Mouse (Mus musculus): ENCODE data around the gene Gpm6a. TPM values are rescaled to one million over a fixed set of nuclear protein-coding genes. Genes with fewer than 3 reads are reported as not detected.

The Gpm6a gene
- 0.57 and 1.4 TPM in 2 replicates for polyA plus RNA-seq (2012; rRNA removed)

GRCm38 (mm10) chr8:54954741-54955455 is at the start of gene Gpm6a:
TSS of gene Gpm6a (plus strand) at chr8:54954843.
- H3K4me3 ChIP-seq (ENCODE audit: control insufficient read depth, insufficient read depth, low read length), result no peak within 1 kb of the TSS
- no peak for DNase-seq
- no peaks in the 10 kb centered on the region for H3K4me1 ChIP-seq (replicated peaks; ENCODE audit: control insufficient read depth, insufficient read depth, low read length)
- TF ChIP-seq CTCF (IDR thresholded peaks at IDR 0.05; ENCODE audit: borderline replicate concordance, control insufficient read depth, extremely low read depth, insufficient read depth, low read length, poor library complexity) (no peak), POLR2A (IDR thresholded peaks at IDR 0.05; ENCODE audit: control insufficient read depth, extremely low read depth, insufficient read depth, low read length, poor library complexity) (no peak)
- WGBS, result 57% methylated on average over 13 of the region's 13 CpGs
- no peaks in the 10 kb centered on the region for H3K27me3 ChIP-seq (ENCODE audit: control insufficient read depth, insufficient read depth, low read length)
- H3K27ac ChIP-seq (ENCODE audit: control insufficient read depth, insufficient read depth, low read length), result no peak within 1 kb of the TSS
- H3K36me3 ChIP-seq (ENCODE audit: control insufficient read depth, insufficient read depth, low read length), result no peaks in the 10 kb centered on the region

GRCm38 (mm10) chr8:54912891-54913290 is 41.8 kb upstream of the Gpm6a start:
- 95% methylated on average over 2 of the region's 2 CpGs for WGBS
- Histone ChIP-seq H3K27me3 (ENCODE audit: control insufficient read depth, insufficient read depth, low read length) (no peaks in the 10 kb centered on the region), H3K4me1 (replicated peaks; ENCODE audit: control insufficient read depth, insufficient read depth, low read length) (no peaks in the 10 kb centered on the region), H3K4me3 (ENCODE audit: control insufficient read depth, insufficient read depth, low read length) (no peak overlapping the region), H3K36me3 (ENCODE audit: control insufficient read depth, insufficient read depth, low read length) (no peaks in the 10 kb centered on the region), H3K27ac (ENCODE audit: control insufficient read depth, insufficient read depth, low read length) (no peak overlapping the region)
- TF ChIP-seq POLR2A (IDR thresholded peaks at IDR 0.05; ENCODE audit: control insufficient read depth, extremely low read depth, insufficient read depth, low read length, poor library complexity) (no peak), CTCF (IDR thresholded peaks at IDR 0.05; ENCODE audit: borderline replicate concordance, control insufficient read depth, extremely low read depth, insufficient read depth, low read length, poor library complexity) (no peak)
- no peak for DNase-seq

- Histone ChIP-seq H3K27me3 (ENCODE audit: control insufficient read depth, insufficient read depth, low read length) (no peaks in the 10 kb centered on the region), H3K4me3 (ENCODE audit: control insufficient read depth, insufficient read depth, low read length) (no peak overlapping the region), H3K27ac (ENCODE audit: control insufficient read depth, insufficient read depth, low read length) (no peak overlapping the region), H3K4me1 (replicated peaks; ENCODE audit: control insufficient read depth, insufficient read depth, low read length) (no peaks in the 10 kb centered on the region), H3K36me3 (ENCODE audit: control insufficient read depth, insufficient read depth, low read length) (no peaks in the 10 kb centered on the region)
- DNase-seq, result no peak
- TF ChIP-seq POLR2A (IDR thresholded peaks at IDR 0.05; ENCODE audit: control insufficient read depth, extremely low read depth, insufficient read depth, low read length, poor library complexity), result no peak
- no peak for TF ChIP-seq CTCF (IDR thresholded peaks at IDR 0.05; ENCODE audit: borderline replicate concordance, control insufficient read depth, extremely low read depth, insufficient read depth, low read length, poor library complexity)
- 65% methylated on average over 9 of the region's 9 CpGs for WGBS
These were observed 36.9 kb upstream of the Gpm6a start for GRCm38 (mm10) chr8:54917710-54918109.

- H3K27ac ChIP-seq (ENCODE audit: control insufficient read depth, insufficient read depth, low read length), result no peak overlapping the region
- no peak overlapping the region for H3K4me3 ChIP-seq (ENCODE audit: control insufficient read depth, insufficient read depth, low read length)
- no peak for DNase-seq
- TF ChIP-seq POLR2A (IDR thresholded peaks at IDR 0.05; ENCODE audit: control insufficient read depth, extremely low read depth, insufficient read depth, low read length, poor library complexity), result no peak
- TF ChIP-seq CTCF (IDR thresholded peaks at IDR 0.05; ENCODE audit: borderline replicate concordance, control insufficient read depth, extremely low read depth, insufficient read depth, low read length, poor library complexity), result no peak
- WGBS, result 66% methylated on average over 2 of the region's 2 CpGs
- no peaks in the 10 kb centered on the region for H3K4me1 ChIP-seq (replicated peaks; ENCODE audit: control insufficient read depth, insufficient read depth, low read length)
- H3K36me3 ChIP-seq (ENCODE audit: control insufficient read depth, insufficient read depth, low read length), result no peaks in the 10 kb centered on the region
- H3K27me3 ChIP-seq (ENCODE audit: control insufficient read depth, insufficient read depth, low read length), result no peaks in the 10 kb centered on the region
These were observed 32.3 kb upstream of the Gpm6a start for GRCm38 (mm10) chr8:54922160-54922855.

GRCm38 (mm10) chr8:54924936-54925335 is 29.7 kb upstream of the Gpm6a start:
- no peak overlapping the region for H3K27ac ChIP-seq (ENCODE audit: control insufficient read depth, insufficient read depth, low read length)
- TF ChIP-seq CTCF (IDR thresholded peaks at IDR 0.05; ENCODE audit: borderline replicate concordance, control insufficient read depth, extremely low read depth, insufficient read depth, low read length, poor library complexity), result no peak
- no peak for TF ChIP-seq POLR2A (IDR thresholded peaks at IDR 0.05; ENCODE audit: control insufficient read depth, extremely low read depth, insufficient read depth, low read length, poor library complexity)
- H3K27me3 ChIP-seq (ENCODE audit: control insufficient read depth, insufficient read depth, low read length), result no peaks in the 10 kb centered on the region
- no peak overlapping the region for H3K4me3 ChIP-seq (ENCODE audit: control insufficient read depth, insufficient read depth, low read length)
- H3K36me3 ChIP-seq (ENCODE audit: control insufficient read depth, insufficient read depth, low read length), result no peaks in the 10 kb centered on the region
- WGBS, result 80% methylated on average over 3 of the region's 3 CpGs
- H3K4me1 ChIP-seq (replicated peaks; ENCODE audit: control insufficient read depth, insufficient read depth, low read length), result no peaks in the 10 kb centered on the region
- no peak for DNase-seq

- DNase-seq, result no peak
- Histone ChIP-seq H3K36me3 (ENCODE audit: control insufficient read depth, insufficient read depth, low read length) (no peaks in the 10 kb centered on the region), H3K4me1 (replicated peaks; ENCODE audit: control insufficient read depth, insufficient read depth, low read length) (no peaks in the 10 kb centered on the region), H3K27ac (ENCODE audit: control insufficient read depth, insufficient read depth, low read length) (no peak overlapping the region), H3K4me3 (ENCODE audit: control insufficient read depth, insufficient read depth, low read length) (no peak overlapping the region), H3K27me3 (ENCODE audit: control insufficient read depth, insufficient read depth, low read length) (no peaks in the 10 kb centered on the region)
- WGBS, result 81% methylated on average over 2 of the region's 2 CpGs
- TF ChIP-seq POLR2A (IDR thresholded peaks at IDR 0.05; ENCODE audit: control insufficient read depth, extremely low read depth, insufficient read depth, low read length, poor library complexity) (no peak), CTCF (IDR thresholded peaks at IDR 0.05; ENCODE audit: borderline replicate concordance, control insufficient read depth, extremely low read depth, insufficient read depth, low read length, poor library complexity) (no peak)
These were observed 22.3 kb upstream of the Gpm6a start for GRCm38 (mm10) chr8:54932306-54932705.

Data from thymus, adult 2 months (tissue).